Mouse (Mus musculus) layer of hippocampus, adult 11-12 months (tissue): ENCODE results near the gene Mrps26.
A peak's percentile ranks its signal among the peaks of the same experiment; 100 is the strongest.
"Not testable (repeated sequence)": the region's sequence is repeated elsewhere in the genome, so short reads cannot be mapped to it uniquely, and the experiment has no call there.

ENCODE experiments used
- DNase-seq: peaks from one replicate; pipeline ENCODE4 v3.0.0; 2022; ENCODE audit warnings: low spot score

The Mrps26 gene

GRCm38 (mm10) chr2:130576564-130576963 is 13.0 kb downstream of the Mrps26 start:
- not testable (repeated sequence) for DNase-seq

GRCm38 (mm10) chr2:130577021-130577420 is 13.5 kb downstream of the Mrps26 start:
- DNase-seq: no peak

- DNase-seq: no peak
Measured at GRCm38 (mm10) chr2:130577632-130578031, 14.1 kb downstream of the Mrps26 start.

- DNase-seq: peak; percentile 74
Measured at GRCm38 (mm10) chr2:130578148-130578547, 14.6 kb downstream of the Mrps26 start.

GRCm38 (mm10) chr2:130579791-130580190 is 16.2 kb downstream of the Mrps26 start:
- DNase-seq: no peak

- DNase-seq: no peak
Measured at GRCm38 (mm10) chr2:130581201-130581600, 17.7 kb downstream of the Mrps26 start.

GRCm38 (mm10) chr2:130582552-130582951 is 19.0 kb downstream of the Mrps26 start, which contains the start of gene Avp:
Gene Avp (minus strand): TSS chr2:130582554.
- no peak for DNase-seq

GRCm38 (mm10) chr2:130583902-130584560 is 20.5 kb downstream of the Mrps26 start:
- DNase-seq: no peak

GRCm38 (mm10) chr2:130586016-130586415 is 22.5 kb downstream of the Mrps26 start:
- no peak for DNase-seq

- DNase-seq: no peak
Measured at GRCm38 (mm10) chr2:130588373-130588772, 24.8 kb downstream of the Mrps26 start.

- DNase-seq: no peak
Measured at GRCm38 (mm10) chr2:130589157-130589556, 25.6 kb downstream of the Mrps26 start.

- no peak for DNase-seq
Measured at GRCm38 (mm10) chr2:130589761-130590160, 26.2 kb downstream of the Mrps26 start.

- no peak for DNase-seq
Measured at GRCm38 (mm10) chr2:130591016-130591415, 27.5 kb downstream of the Mrps26 start.

GRCm38 (mm10) chr2:130595596-130595995 is 32.1 kb downstream of the Mrps26 start:
- no peak for DNase-seq

GRCm38 (mm10) chr2:130597601-130598010 is 34.1 kb downstream of the Mrps26 start:
- DNase-seq: peak; percentile 59

GRCm38 (mm10) chr2:130598399-130598798 is 34.9 kb downstream of the Mrps26 start:
- no peak for DNase-seq

GRCm38 (mm10) chr2:130602195-130602594 is 38.7 kb downstream of the Mrps26 start:
- DNase-seq: no peak

GRCm38 (mm10) chr2:130613091-130613490 is 49.5 kb downstream of the Mrps26 start:
- DNase-seq: no peak
